Mouse (Mus musculus) v-Abl transformed pro-B cells (cell line): ENCODE results near the gene Sike1.

Experiments
- in situ Hi-C, 2 experiments: fragments of 400-800 bp; cut with MboI; formaldehyde crosslinking; loops; one replicate each; pipeline ENCODE4 v1.15.1; 2025; ENCODE audit not compliant: unreplicated experiment in 2 of 2

The Sike1 gene

DNA sequence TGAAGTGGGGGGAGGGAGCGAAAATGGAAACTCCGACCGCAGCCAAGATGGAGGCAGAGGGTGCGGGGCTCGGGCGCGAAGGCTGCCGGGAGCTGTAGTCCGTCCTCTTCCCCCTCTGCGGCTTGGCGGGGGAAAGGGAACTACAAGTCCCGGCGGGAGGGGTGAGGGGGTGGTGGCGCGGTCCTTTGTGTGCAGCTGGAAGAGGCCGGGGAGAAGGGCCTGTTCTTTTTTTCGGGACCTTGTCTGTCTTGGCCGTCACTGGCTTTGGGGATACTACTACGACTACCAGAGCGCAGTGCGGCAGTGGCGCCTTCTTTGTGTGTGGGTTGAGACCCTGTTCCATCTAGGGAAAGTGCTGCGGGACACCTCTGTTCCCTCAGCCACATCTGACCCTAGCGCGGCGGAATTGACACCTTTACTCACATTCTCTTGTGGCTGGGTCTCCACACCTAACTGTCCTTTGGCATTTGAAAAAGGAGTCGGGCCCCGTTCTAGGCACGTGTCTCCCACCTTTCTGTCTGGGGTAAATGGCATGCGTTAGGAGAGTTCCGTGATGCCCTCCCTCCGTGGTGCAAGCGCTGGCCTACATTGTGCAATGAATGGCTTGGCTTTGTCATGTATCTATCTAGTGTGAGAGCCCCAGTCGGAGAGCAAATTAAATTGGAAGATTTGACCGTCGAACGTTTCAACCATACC lies 25.6 kb downstream of the Sike1 start:
- in situ Hi-C loops = loop anchor here (25.0 kb wide), 3 partner anchors 766 to 1759 kb away; partner anchors contain the start of genes Cd2 (in 1 of the 2) and Hipk1 (in 1 of the 2)

DNA sequence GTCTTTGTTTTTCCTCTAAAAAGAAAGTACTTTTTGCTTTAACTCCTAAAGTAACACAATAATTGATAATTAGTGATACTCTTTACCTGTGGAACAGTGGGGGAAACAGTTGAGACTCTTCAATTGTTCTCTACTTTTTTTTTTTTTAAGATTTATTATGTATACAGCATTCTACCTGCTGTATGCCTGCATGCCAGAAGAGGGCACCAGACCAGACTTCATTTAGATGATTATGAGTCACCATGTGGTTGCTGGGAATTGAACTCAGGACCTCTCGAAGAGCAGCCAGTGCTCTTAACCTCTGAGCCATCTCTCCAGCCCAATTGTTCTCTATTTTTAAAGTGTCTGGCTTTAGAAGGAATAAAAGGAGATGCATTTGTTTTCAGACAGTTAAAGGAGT lies 30.7 kb downstream of the Sike1 start:
- in situ Hi-C loops = loop anchor here in 1 of 2 experiments (25.0 kb wide), 3 partner anchors 711 to 1811 kb away; partner anchors contain the start of genes Gm10964 and Olfml3

DNA sequence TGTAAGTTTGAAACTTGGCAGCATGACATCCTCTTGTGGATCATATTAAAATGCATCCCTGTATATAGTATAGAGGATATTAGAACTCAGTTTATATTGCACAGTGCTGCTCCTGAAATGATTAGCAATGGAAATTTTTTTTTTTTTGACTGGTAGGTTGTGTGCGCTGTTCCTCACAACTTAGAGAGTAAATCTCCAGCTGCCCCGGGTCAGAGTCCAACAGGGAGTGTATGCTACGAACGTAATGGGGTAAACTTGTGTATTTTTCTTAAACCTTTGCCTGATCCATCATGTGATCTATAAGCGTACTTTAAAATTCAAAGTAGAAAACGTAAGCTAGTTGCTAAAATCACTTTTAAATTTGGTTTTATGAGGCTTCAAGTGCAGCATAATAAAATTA lies 44.8 kb downstream of the Sike1 start:
- in situ Hi-C loops = loop anchor here in 1 of 2 experiments (25.0 kb wide), 3 partner anchors 697 to 1797 kb away; partner anchors contain the start of genes Gm10964 and Olfml3

DNA sequence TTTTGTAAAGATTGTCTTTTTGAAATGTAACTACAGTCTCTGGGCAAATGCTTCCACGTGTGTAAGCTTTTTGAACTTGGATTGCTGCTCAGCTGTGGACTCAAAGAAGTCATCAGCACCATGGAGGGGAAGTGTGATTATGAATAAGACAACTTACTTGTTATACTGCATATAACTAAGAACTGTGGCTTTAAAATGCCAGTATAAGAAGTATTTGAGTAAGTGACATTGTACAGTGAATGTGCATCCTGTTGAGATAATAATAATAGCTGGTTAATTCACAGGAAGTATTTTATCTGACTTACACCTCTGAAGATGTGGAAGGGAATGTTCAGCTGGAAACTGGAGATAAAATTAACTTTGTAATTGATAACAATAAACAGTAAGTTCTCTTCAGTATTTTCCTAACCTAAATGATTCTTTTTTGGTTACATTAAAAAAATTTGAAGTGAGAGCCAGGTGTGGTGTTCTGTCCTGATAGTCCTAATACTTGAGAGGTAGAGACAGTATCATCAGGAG lies 45.4 kb downstream of the Sike1 start:
- in situ Hi-C loops = loop anchor here in 1 of 2 experiments (25.0 kb wide), 3 partner anchors 696 to 1796 kb away; partner anchors contain the start of genes Gm10964 and Olfml3

DNA sequence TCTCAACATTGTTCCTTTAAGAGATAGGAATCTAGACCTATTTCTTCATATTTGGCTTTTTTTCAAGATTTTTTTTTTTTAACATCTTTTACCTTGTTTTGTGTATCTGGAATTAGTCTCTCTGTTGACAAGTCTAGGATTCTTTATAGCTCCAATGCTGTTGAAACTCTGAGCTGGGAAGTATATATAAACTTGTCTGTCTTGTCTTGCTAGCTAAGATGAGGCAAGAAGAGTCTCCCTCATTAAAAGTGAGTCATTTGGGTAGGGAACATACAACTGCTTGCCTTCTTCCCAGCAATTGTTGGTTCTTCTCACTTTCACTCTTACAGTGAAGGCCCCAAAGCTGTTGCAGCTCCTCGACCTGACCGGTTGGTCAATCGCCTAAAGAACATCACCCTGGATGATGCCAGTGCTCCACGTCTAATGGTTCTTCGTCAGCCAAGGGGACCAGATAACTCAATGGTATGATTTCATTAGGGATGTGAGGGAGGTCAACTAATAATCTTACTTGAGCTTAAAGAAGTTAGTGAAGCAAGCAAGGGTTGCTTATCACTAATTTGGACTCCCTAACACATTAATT lies 60.6 kb downstream of the Sike1 start:
- in situ Hi-C loops = loop anchor here (25.0 kb wide), 2 partner anchors 306 to 331 kb away; no protein-coding TSS in a partner anchor

DNA sequence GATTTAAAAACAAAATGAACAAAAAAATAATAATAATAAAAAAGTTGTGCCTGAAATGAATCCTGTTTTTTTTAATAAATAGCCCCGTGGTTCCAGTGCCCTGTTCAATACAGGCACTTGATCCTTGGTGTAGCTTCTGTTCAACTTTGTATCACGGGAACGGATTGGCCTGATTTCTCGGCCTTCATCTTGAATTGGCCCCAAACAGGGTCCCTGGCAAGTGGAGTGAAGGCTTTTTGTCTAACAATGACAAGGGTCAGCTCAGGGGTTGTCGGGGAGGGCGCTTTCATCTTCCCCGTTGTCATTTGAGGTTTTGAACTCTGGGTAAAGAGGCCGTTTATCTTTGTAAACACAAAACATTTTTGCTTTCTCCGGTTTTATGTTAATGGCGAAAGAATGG lies 62.2 kb downstream of the Sike1 start:
- in situ Hi-C loops = loop anchor here (25.0 kb wide), 2 partner anchors 305 to 330 kb away; no protein-coding TSS in a partner anchor
